Mouse (Mus musculus) mature B cell (primary cell): ENCODE results near the gene Pomt2.

Experiments
- in situ Hi-C: fragments of 300-500 bp; cut with MboI; formaldehyde crosslinking; loops from 2 replicates; pipeline ENCODE4 v1.14.3; 2019

The Pomt2 gene

DNA sequence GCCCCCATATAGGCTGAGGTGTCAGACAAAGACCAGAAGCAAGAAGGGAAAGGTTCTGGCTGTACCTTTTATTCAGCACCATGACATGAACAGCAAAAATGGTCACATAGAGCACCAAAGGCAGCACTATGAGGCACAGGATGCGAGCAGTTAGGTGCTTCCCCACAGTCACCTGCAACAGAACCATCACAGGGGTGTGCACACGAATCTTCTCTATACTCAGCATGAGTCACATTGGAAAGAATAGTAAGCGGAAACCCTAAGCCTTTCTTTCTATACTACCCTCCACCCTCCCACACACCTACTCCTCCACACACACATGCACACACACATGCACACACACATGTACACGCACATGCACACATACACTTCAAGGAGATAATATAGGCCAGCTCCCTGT is 17.5 kb downstream of the Pomt2 start:
- in situ Hi-C loops: no loop called here

DNA sequence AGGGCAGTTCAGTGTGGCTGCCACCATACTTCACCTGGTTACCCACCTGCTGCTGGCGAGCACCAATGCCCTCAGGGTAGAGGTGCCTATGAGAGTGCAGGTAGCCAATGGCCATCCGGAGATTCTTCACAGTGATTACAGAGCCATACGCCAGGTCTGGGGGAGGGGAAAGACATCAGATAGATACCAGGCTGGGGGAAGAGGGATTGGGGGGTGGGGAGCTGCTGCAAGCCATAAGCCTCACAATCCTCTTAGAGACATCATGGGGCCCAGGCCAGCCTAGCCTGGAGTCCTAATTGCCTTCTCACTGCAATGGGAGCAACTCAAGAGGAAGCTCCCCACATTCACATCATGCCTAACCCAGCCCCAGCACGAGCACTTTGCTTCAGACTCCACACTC is 20.5 kb downstream of the Pomt2 start:
- in situ Hi-C loops: no loop called here

DNA sequence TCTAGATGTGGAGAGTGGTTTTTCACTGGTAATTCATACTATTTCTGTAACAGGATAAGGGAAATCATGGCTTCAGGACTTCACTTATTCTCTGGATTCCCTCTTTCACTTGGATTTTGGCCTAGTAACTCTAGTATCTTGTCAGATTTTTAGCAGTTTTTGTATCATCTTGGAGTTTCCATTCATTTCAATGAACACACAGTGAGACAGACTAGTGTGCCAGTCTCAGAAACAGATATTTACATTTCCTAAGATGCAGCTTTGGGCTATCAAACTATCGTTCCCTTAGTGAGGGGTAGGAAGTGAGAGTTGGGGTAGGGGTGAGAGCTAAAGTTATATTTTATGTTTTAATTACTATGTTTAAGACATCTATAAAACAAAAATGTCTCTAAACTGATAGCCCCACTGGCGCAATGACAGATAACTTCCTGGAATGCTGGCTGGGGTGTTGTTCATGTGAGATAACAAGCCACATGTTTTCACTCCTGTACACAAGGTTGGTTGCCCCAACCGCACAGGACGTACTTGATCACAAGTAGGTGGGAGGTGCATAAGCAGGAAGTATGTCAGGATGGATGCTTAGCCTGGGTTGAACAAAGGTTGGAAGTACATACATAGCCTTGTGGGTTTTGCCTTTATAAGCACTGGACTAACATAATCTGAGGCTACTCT is 25.7 kb downstream of the Pomt2 start:
- in situ Hi-C loops: no loop called here

DNA sequence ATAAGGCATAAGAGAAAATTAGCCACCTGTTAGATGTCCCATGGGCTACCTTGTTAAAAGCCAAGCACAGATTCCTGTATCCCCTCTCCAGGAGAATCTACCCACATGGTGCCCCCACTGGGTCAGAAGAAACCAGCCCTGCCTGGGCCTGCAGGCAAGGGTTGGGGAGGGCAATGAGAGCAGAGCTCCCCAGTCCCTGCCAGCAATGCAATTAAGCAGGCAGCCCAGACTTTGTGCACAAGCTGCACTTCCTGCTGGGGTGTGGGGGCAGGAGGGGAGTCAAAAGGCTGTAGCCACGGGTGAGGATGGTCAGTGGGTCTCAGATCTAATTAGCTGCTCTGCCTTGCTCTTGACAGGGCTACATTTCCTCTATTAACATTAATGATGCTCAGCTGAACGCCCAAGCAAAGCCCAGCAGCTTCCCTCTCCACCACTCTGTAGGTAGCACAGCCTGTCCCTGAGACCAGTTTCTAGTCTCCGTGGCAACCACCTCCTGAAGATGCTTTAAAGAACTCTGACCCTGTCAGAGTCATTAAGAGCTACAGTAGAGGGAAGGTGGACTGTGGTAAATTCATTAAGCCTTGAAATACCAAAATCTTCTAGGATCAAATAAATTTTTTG is 40.3 kb downstream of the Pomt2 start:
- in situ Hi-C loops: no loop called here

DNA sequence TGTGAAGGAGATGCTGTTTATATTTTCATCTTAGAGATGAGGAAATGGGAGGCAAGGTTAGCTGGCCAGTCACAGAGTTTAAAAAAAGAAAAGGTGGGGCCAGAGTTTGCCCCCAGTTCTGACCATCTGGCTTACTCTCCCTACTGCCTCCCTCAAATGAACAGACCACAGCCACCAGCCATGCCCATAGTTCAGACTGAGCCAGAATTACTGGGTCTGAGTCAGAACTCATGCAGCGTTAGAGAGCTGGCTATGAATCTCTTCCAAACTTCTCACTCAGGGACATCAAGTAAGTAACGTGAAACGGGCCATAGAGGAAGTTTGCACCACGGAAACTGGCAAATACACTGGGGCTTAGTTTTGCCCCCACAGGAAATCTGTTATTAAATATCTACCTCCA is 43.0 kb downstream of the Pomt2 start:
- in situ Hi-C loops: no loop called here

DNA sequence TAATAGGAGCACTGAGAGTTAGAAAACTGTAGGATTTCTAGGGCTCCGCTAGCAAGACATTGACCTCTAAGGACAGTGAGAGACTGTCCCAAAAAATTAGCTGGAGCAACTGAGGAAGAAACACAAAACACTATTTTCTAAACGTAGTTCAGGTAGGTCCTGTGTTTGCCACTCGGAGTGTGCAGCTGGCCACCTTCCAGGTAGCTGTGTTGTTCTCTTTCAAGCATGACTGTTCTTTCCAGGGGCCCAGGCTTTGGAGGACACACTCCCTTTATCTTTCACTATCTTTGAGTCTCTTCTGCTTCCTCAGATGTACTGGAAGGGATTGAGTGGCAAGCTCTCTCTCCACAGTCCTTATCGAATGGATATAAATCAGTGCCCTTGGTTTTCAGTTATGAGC is 44.3 kb downstream of the Pomt2 start:
- in situ Hi-C loops: no loop called here

DNA sequence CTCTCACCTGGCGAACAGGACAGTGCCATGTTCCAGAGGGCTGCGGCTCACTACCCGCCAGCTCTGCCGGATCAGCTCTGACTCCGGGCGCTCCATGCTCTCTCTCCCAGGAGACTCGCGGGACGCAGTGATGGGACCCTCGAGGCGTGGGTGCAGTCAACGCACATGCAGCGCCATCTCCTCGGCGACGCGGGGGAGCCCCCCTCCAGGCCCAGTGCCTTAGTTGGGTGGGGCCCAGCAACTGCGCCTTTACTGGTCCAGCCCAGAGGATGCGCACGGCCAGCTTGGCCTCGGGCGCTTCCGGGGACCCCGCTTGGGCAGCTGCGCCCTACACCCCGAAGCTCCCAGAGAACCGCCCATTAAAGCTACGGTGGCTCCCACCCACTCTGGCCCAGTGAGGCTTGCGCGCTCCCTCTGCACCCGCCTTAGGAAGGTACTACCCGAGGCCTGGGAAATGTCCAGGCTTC is 45.6 kb downstream of the Pomt2 start, which contains the start of gene Ngb:
Gene Ngb (minus strand): TSS at position 375 of the 467 bp plus-strand sequence.
- in situ Hi-C loops: no loop called here

DNA sequence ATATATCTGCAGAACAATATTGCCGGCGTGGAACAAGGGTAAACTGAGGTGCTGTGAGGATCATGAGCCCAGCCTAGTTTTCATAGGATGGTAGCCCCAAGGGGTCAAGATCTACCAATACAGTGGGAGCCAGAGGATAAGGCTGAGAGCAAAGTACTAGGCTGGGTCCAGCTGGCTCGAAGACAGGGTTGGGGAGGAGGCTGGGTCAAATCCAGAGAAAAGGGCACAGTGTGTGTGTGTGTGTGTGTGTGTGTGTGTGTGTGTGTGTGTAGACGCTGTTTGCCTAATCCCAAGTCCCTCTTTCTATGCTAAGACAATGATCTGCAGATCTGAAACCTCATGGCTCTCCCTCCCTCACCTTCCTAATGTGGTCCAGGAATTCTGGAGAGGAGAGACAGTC is 47.4 kb downstream of the Pomt2 start:
- in situ Hi-C loops: no loop called here

DNA sequence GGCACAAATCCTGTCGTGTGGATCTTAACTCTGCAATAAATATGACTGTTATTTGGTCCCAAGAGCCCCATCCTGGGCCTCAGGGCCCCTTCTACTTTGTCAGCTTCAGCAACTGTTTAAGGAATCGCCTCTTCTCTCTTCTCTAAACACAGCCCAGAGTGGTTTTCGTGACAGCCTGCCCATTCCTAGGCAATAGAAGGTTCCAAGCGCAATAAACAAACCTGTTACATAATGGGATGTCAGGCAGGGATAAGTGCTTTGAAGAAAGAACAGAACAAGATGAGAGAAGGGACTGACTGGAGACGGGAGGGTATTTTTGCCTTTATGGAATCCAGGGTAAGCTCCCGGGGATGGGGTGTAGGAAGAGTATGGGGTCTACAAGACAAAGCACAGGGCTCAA is 54.1 kb downstream of the Pomt2 start:
- in situ Hi-C loops: no loop called here

DNA sequence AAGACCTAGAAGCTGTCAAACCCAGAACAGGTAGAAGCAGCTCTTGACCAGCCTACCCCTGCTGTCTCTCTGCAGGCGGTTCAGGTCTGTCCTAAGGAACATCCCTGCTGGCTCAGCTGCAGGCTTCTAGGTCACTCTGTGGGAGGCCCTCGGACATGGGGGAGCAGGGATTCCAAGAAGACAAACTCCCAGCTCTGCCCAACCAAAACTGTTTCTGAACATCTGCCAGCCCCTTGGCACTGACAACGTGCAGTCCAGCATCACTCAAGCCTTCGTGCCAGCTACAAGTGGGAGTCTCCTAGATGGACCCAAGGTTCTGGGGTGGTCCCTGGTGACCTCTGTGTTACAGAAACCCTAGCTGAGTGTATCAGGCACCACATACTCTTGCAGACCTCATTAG is 54.5 kb downstream of the Pomt2 start:
- in situ Hi-C loops: no loop called here

DNA sequence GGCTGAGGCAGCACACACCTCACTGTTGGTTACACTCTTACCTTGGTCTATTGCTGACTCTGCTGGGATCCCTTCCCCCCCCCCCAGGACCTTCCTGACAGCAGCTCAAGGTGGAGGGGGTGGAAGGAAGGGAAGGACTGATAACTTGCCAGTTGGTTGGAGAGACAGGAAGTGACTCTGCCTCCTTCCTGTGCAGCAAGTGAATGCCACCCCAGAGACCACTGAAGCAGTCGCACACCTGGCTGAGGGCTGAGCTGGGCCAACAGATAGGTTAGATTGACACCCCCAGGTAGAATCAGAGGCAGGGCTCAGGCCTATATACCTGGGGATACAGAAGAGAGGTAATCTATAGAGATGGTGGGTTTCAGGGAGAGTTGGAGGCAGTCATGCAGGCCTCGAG is 55.9 kb downstream of the Pomt2 start:
- in situ Hi-C loops: no loop called here

DNA sequence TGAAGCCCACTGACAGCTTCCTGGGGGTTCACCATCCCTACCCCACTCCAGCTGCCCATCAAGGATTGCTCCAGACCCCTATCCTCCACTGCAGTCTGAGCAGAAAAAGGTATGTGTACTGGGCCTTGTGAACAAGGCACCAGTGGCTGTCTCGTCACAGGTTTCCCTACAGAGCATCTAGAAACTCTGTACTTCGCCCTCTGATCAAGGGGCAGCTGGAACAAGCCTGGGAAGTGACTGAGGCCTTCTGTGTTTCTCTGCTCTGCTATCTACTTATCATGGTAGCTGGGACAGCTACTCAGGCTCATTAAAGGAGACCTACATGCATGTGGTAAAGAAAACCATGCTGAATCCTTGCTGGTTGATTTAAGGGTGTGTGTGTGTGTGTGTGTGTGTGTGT is 58.1 kb downstream of the Pomt2 start:
- in situ Hi-C loops: no loop called here

DNA sequence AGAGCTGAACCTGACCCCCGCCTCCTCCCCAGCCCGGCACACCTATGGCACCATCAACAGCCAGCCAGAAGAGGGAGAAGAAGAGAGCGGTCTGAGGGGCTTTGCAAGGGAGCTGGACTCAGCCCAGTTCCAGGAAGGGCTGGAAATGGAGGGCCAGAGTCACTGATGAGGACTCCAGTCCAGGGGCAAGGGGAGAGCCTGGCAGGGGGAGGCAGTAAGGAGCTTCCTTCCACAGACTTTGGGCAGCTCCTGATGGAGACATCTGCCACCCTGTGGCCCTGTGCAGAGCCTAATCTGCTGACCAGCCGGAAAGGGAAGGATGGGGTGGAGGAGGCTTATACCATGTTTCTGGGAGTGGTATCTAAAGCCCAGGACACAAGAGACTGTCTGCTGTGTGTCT is 58.5 kb downstream of the Pomt2 start:
- in situ Hi-C loops: no loop called here

DNA sequence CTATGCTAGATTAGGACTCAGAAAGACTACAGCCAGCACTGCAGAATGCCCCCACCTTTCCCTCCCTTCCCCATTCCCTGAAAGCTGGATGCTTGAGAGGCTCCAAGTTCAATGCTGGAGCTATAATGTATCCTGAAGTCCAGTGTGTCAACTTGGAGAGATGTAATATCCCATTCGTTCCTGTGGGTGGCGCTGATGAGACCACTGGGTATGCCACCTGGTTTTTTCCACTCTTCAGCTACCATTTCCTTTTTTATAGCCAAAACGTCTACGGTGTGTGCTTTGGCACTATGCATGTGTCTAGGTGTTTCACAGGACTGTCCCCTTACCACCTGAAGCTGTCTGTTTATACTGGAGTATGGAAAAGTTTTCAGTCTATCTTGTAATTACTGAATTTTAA is 59.4 kb downstream of the Pomt2 start:
- in situ Hi-C loops: no loop called here

DNA sequence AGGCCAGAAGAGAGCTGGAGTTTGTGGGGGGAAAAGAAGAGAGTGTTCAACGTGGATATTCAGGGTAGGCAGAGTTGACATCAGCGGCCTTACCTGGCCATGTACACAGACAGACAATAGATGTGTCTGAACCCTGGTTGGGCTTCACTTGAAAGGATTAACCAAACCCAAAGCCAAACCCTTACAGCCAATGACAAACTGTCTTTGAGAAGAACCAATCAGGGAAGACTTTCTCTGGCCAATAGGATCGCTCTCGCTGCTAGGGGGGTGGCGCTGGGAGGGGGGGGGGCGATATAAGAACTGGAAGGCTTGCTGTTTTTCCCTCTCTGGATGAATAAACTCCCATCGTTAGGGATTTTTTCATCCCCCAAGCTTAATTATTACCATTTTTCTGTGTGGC is 60.5 kb downstream of the Pomt2 start:
- in situ Hi-C loops: no loop called here

DNA sequence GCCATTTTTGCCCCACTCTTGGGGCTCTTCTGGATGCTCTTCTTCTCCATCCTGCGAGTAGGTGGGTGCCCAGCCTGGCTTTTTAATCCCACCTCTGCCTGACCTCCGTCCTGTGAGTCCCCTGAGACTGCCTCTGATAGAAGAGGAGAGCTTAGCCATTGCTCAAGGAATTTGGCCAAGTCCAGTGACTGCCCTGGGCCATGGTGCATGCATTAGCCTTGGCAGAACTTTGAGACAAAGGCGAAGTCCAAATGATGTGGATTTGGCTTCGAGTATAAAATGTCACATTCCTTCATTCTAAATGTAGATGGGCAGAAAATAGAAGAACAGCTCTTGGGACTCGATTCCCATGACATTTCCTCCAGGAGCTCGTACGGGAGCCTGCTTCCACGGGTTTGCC is 65.0 kb downstream of the Pomt2 start:
- in situ Hi-C loops: no loop called here

DNA sequence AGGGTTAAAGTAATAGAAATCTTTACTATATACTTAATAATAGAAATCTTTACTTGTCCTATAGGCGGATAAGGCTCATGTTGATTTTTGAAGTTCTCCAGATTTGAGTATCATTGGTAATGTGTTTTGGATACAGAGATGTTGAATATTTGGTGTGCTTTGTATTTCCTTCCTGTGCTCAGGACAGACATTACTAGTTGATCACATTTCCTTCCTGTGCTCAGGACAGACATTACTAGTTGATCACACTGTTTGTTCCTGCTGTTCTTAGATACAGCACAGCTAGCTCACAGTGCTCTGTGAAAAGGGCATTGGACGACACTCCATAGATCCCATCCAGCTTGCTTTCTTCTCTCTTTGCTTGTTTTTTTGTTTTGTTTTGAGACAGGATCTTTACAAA is 71.2 kb downstream of the Pomt2 start:
- in situ Hi-C loops: no loop called here

DNA sequence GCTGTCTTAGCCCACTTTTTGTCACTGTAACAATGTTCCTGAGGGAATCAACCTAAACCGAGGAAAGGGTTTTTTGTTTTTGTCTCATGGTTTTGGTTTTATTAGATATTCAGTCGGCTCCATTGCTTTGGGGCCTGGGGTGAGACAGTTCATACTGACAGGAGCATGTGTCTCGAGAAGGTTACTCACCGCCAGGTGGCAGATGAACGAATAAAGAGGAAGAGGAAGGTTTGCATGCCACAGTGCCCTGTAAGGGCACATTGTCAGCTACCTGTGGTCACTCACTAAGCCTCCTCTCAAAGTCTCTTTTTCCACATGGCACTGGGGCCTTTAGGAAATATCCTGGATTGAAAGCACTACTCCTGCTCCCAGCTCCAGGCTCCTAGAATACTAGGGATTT is 77.2 kb downstream of the Pomt2 start:
- in situ Hi-C loops: no loop called here

DNA sequence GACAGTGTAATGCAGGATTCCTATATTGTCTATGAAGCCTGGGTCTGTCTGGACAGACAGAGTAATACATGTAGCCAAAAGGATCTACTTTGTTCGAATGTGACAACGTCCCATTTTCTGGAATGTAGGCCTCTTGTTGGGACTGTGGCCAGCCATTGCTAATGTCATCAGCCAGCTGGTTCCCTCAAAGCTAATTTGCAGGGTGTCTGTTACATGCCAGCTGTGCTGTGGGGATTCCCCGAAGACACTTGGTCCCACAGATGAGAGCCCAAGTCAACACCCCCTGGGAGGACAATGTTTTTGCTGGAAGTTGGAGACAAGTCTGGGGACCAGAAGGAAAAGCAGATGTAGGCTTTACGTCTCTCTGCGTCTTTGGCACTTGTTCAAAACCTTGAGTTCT is 81.3 kb downstream of the Pomt2 start:
- in situ Hi-C loops: no loop called here

DNA sequence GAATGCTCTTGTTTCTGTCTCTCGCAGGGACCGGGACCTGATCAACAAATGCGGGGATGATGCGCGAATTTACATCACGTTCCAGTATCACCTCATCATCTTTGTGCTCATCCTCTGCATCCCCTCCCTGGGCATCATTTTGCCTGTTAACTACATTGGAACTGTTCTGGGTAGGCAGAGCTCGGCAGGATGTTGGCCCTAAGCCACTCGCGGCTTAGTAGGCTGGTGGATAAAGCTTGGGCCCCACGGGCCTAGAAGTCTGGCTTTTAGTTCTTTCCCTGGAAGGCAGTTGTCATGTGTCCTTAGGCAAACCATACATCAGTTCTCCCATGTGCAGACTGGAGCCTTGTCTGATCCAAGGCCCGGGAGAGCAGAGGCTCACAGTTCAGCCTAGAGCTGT is 82.3 kb downstream of the Pomt2 start:
- in situ Hi-C loops: no loop called here

DNA sequence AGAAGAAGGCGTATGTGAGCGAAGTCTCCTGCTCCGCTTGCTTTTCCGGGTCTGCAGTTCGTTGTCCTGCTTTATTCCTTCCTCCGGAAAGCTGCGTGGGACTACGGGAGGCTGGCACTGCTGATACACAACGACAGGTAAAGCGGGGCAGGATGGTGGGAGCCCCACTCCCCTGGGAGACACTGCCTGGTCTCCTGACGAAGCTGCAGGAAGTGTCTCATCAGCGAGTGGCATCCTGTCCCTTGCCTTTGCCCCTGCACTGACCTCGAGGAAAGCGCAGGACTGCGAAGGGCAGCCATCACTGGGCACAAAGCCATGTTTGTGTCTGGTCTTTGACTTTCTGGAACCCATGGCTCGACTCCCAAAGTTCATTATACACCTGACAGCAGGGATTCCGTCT is 90.7 kb downstream of the Pomt2 start:
- in situ Hi-C loops: no loop called here
